Mouse (Mus musculus) lung, adult 2 months (tissue): ENCODE measurements around the gene 3110040N11Rik.

ENCODE experiments used
- CTCF ChIP-seq: fragments of 200-500 bp; IDR thresholded peaks from 2 replicates; pipeline ENCODE4 v1.5.1; 2011; ENCODE audit warnings: mild to moderate bottlenecking, low read length, control low read depth; ENCODE audit not compliant: insufficient read depth
- POLR2A ChIP-seq: fragments of 200-500 bp; IDR thresholded peaks from 2 replicates; pipeline ENCODE4 v1.6.1; 2011; ENCODE audit warnings: low read depth, mild to moderate bottlenecking, control low read depth, low read length, borderline replicate concordance; ENCODE audit errors: extremely low read depth

- TF ChIP-seq POLR2A, result no peak
- no peak for TF ChIP-seq CTCF
These were observed 46.2 kb upstream of the 3110040N11Rik start for GRCm38 (mm10) chr7:81835430-81835829.
